Mouse (Mus musculus) megakaryocyte, embryonic 14.5 days (primary cell): ENCODE results near the gene Mllt10.

ENCODE experiments used
- FLI1 ChIP-seq: IDR thresholded peaks from 2 replicates; pipeline ENCODE4 v1.6.1; 2012; ENCODE audit warnings: low read length, inconsistent platforms, mixed read lengths
- GATA1 ChIP-seq: IDR thresholded peaks from 3 replicates; pipeline ENCODE4 v1.6.1; 2012; ENCODE audit warnings: mixed read lengths, low read length, inconsistent platforms, borderline replicate concordance

DNA sequence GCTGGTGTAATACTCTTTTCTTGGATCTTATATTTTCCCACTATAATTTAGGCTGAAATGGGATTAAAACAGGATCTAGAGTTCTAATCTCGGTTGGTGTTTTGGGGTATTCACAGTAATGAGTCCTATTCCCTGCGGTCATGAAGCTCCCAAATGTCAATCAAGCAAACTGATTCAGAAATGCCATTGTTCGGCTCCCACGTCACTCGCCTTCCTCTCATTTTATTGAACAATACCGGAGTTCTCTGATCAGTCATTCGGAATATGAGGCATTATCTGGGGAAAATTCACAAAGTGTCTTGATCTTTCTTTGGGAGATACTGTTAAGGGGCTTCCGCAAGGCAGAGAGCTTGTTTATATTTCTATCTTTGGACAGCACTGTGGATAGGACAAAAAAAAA, 24.5 kb upstream of the Mllt10 start:
- TF ChIP-seq GATA1 (no peak), FLI1 (no peak)
